Mouse (Mus musculus) cerebellum, adult 11-12 months (tissue): ENCODE data around the gene Pkig.
"Not testable (repeated sequence)": the region's sequence is repeated elsewhere in the genome, so short reads cannot be mapped to it uniquely, and the experiment has no call there.

Source experiments
- DNase-seq: peaks from one replicate; pipeline ENCODE4 v3.0.0; 2022

Gene Pkig

GRCm38 (mm10) chr2:163644047-163644446 lies 14.1 kb upstream of the Pkig start:
- no peak for DNase-seq

GRCm38 (mm10) chr2:163644575-163645385 lies 13.4 kb upstream of the Pkig start, which contains the start of gene Serinc3:
Serinc3 (minus strand) TSS chr2:163645131.
- peak; percentile 98 for DNase-seq

GRCm38 (mm10) chr2:163645700-163646460 lies 12.3 kb upstream of the Pkig start:
- DNase-seq = no peak

GRCm38 (mm10) chr2:163646461-163647080 lies 11.6 kb upstream of the Pkig start:
- no peak for DNase-seq

- not testable (repeated sequence) for DNase-seq
These were observed 2.5 kb upstream of the Pkig start for GRCm38 (mm10) chr2:163655699-163656098.

GRCm38 (mm10) chr2:163657486-163657885 lies 700 bp upstream of the Pkig start:
- DNase-seq = no peak

GRCm38 (mm10) chr2:163658941-163659340 lies 755 bp downstream of the Pkig start:
- DNase-seq = no peak

GRCm38 (mm10) chr2:163659431-163659830 lies 1.2 kb downstream of the Pkig start:
- DNase-seq = no peak

- no peak for DNase-seq
These were observed 2.0 kb downstream of the Pkig start for GRCm38 (mm10) chr2:163660103-163660701.

- no peak for DNase-seq
These were observed 3.2 kb downstream of the Pkig start for GRCm38 (mm10) chr2:163661371-163661850.

- DNase-seq = no peak
These were observed 3.9 kb downstream of the Pkig start for GRCm38 (mm10) chr2:163662076-163662475.

GRCm38 (mm10) chr2:163662698-163663221 lies 4.6 kb downstream of the Pkig start:
- no peak for DNase-seq

- DNase-seq = no peak
These were observed 5.7 kb downstream of the Pkig start for GRCm38 (mm10) chr2:163663930-163664329.

- DNase-seq = no peak
These were observed 8.9 kb downstream of the Pkig start for GRCm38 (mm10) chr2:163667045-163667444.

- no peak for DNase-seq
These were observed 12.8 kb downstream of the Pkig start for GRCm38 (mm10) chr2:163670872-163671594.

- no peak for DNase-seq
These were observed 16.2 kb downstream of the Pkig start for GRCm38 (mm10) chr2:163674397-163674796.

- peak; percentile 83 for DNase-seq
These were observed 17.0 kb downstream of the Pkig start for GRCm38 (mm10) chr2:163675144-163675619.

GRCm38 (mm10) chr2:163675662-163676061 lies 17.5 kb downstream of the Pkig start:
- no peak for DNase-seq

GRCm38 (mm10) chr2:163676321-163676720 lies 18.1 kb downstream of the Pkig start:
- DNase-seq = no peak

- no peak for DNase-seq
These were observed 18.6 kb downstream of the Pkig start for GRCm38 (mm10) chr2:163676745-163677144.

GRCm38 (mm10) chr2:163682344-163682743 lies 24.2 kb downstream of the Pkig start:
- no peak for DNase-seq

- no peak for DNase-seq
These were observed 27.1 kb downstream of the Pkig start for GRCm38 (mm10) chr2:163685287-163685686.
